Mouse (Mus musculus): ENCODE results near the gene Sept10. TPM values are rescaled to one million over a fixed set of nuclear protein-coding genes. Genes with fewer than 3 reads are reported as not detected.

The Sept10 gene
- polyA plus RNA-seq, 1 experiment from 2014 or later: 29.3 TPM

DNA sequence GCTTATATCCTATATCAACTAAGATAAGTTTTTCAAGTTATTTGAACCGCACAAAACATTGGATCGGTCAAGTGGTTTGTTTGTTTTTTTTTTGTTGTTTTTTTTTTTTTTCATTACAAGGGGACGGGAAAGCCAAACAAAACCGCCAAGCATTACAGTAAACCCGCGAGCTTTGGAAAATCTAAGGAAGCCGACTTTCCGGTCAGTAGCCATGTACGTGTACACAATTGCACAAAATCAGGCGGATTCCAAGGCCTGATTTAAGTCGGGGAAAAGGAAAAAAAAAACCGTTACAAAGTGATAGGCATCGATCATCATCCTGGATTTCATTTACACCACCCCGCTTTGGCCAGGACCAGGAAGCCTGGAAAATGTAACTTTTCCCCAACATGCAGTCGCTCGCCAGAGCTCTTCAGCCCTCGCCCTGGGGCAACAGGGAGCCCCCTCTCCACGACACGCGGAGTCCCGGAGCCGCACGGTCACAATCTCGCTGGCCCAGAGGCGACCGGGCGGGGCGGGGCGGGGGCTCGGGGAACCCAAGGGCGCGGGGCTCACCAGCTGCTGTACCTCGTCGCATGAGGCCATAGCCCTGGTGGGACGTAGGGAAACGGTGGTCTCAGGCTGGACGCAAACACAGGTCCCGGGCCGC, 699 bp downstream of the Sept10 start:
- Histone ChIP-seq H3K4me3 (ENCODE audit: low read depth, low read length) (peak overlapping the region; percentile 76), H3K9ac (ENCODE audit: low read length) (peak overlapping the region; percentile 87), H3K27ac (ENCODE audit: low read depth, low read length) (peak overlapping the region; percentile 98), H3K9me3 (ENCODE audit: control insufficient read depth, low read length) (no peaks in the 10 kb centered on the region), H3K4me2 (peak overlapping the region; percentile 99), H3K4me1 (ENCODE audit: control insufficient read depth, insufficient read depth, low read length) (peaks cover 15% of the 10 kb centered on the region), H3K36me3 (ENCODE audit: control insufficient read depth, insufficient read depth, low read length) (no peaks in the 10 kb centered on the region), H3K27me3 (ENCODE audit: control insufficient read depth, insufficient read depth, low read length) (no peaks in the 10 kb centered on the region)
- 2% methylated on average over 39 of the region's 39 CpGs for WGBS
- ATAC-seq (ENCODE audit: low FRiP score): no peak
- DNase-seq (ENCODE audit: low spot score, missing footprints): no peak

DNA sequence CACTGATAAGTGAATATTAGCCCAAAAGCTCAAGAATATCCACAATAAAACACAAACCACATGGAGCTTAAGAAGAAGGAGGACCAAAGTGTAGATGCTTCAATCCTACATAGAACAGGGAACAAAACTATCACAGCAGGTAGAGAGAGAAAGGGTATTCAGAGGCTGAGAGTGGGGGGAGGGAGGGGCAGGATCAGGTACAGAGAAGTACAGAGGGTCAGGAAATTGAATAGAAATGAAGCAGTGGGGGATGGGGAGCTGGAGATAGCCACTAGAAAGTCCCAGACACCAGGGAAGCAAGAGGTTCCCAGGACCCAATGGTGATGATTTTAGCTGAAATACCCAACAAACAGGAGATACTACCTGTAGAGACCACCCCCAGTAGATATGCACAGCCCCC, 21.6 kb downstream of the Sept10 start:
- Histone ChIP-seq H3K36me3 (ENCODE audit: control insufficient read depth, insufficient read depth, low read length) (no peaks in the 10 kb centered on the region), H3K4me2 (no peak overlapping the region), H3K9me3 (ENCODE audit: control insufficient read depth, low read length) (no peaks in the 10 kb centered on the region), H3K4me3 (ENCODE audit: low read depth, low read length) (no peak overlapping the region), H3K9ac (ENCODE audit: low read length) (no peak overlapping the region), H3K4me1 (ENCODE audit: control insufficient read depth, insufficient read depth, low read length) (no peaks in the 10 kb centered on the region), H3K27me3 (ENCODE audit: control insufficient read depth, insufficient read depth, low read length) (no peaks in the 10 kb centered on the region), H3K27ac (ENCODE audit: low read depth, low read length) (no peak overlapping the region)
- DNase-seq (ENCODE audit: low spot score, missing footprints): no peak
- no peak for ATAC-seq (ENCODE audit: low FRiP score)

DNA sequence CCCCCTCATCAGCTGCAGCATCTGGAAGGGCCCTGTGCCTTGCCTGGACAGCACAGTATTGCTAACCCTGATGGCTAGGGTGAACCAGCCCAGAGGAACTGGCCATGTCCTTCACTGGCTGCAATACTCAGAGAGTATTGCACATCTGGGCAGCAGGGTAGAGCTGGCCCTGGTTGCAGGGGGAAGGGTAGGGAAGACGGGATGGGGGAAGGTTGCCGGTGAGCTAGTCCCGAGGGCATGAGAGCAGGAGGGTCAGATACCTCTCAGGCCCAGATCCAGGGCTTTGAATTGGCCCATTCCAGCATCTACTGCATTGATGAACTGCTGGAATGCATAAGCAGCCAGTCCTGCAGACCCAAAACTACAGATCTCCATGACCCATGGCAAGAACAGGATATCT, 24.9 kb downstream of the Sept10 start:
- ATAC-seq (ENCODE audit: low FRiP score) (no peak), DNase-seq (ENCODE audit: low spot score, missing footprints) (no peak)
- Histone ChIP-seq H3K4me3 (ENCODE audit: low read depth, low read length) (no peak overlapping the region), H3K27ac (ENCODE audit: low read depth, low read length) (no peak overlapping the region), H3K4me1 (ENCODE audit: control insufficient read depth, insufficient read depth, low read length) (no peaks in the 10 kb centered on the region), H3K4me2 (no peak overlapping the region), H3K9ac (ENCODE audit: low read length) (no peak overlapping the region), H3K36me3 (ENCODE audit: control insufficient read depth, insufficient read depth, low read length) (no peaks in the 10 kb centered on the region), H3K9me3 (ENCODE audit: control insufficient read depth, low read length) (no peaks in the 10 kb centered on the region), H3K27me3 (ENCODE audit: control insufficient read depth, insufficient read depth, low read length) (no peaks in the 10 kb centered on the region)
- 98% methylated on average over 3 of the region's 3 CpGs for WGBS

DNA sequence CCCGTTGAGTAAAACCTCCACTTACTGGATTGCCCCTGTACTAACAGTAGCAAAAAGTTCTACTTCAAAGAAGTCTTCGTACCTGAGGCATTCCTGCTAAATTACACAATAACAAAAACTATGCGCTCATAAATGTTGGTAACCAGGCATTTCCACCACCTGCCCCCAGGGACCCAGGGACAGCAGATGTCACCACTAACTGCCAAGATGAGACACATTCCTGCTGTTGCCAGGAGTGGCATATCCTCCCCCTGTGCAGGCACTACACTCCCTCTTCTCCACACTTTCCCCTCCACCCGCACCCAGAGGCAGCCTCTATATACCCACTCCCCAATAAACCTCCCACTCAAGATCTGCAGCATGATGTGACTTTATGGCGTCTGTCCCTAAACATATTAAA, 26.8 kb downstream of the Sept10 start:
- no peak overlapping the region for H3K4me2 ChIP-seq
- 84% methylated on average over 5 of the region's 5 CpGs for WGBS
- no peak for DNase-seq (ENCODE audit: low spot score, missing footprints)
- no peaks in the 10 kb centered on the region for H3K27me3 ChIP-seq (ENCODE audit: control insufficient read depth, insufficient read depth, low read length)
- no peaks in the 10 kb centered on the region for H3K9me3 ChIP-seq (ENCODE audit: control insufficient read depth, low read length)
- no peak overlapping the region for H3K4me3 ChIP-seq (ENCODE audit: low read depth, low read length)
- H3K36me3 ChIP-seq (ENCODE audit: control insufficient read depth, insufficient read depth, low read length): no peaks in the 10 kb centered on the region
- no peak overlapping the region for H3K27ac ChIP-seq (ENCODE audit: low read depth, low read length)
- no peaks in the 10 kb centered on the region for H3K4me1 ChIP-seq (ENCODE audit: control insufficient read depth, insufficient read depth, low read length)
- ATAC-seq (ENCODE audit: low FRiP score): no peak
- H3K9ac ChIP-seq (ENCODE audit: low read length): no peak overlapping the region

DNA sequence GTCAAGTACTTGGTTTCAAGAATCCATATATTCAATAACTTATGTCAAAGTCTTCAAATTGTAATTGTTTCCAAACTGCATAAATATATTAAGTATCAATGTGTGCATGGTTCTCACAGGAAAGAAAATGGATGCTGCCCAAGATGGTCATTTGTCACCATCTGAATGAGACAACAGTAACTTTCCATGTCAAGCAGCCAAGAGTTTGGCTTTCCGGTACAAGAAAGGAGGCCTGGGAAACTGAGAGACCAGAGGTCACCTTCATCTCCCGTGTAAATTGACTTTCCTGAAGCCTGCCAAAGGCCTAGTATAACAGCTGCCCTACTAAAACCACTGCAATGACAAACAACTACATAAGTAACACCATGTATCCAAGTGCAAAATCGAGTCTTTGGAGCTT, 39.3 kb downstream of the Sept10 start:
- WGBS: 83% methylated on average over 3 of the region's 3 CpGs

DNA sequence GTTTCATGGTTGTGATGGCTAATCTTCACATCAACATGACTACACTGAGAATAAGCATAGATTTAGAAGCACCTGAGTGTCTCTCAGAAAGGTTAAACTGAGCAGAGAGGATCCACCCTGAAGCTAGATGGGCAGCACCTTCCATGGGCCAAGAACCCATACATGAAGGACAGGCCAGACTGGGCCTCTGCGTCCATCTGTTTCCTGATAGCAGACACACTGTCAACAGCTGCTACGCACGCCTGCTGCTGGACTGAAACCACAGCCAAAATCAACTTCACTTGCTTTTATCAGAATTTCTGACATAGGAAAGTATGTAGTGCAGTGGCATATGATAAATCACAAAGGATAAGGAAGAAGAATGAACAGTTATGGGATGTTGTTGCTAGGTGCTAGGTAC, 42.0 kb downstream of the Sept10 start:
- no peak overlapping the region for H3K4me2 ChIP-seq
- DNase-seq (ENCODE audit: low spot score, missing footprints): no peak
- H3K36me3 ChIP-seq (ENCODE audit: control insufficient read depth, insufficient read depth, low read length): no peaks in the 10 kb centered on the region; the same call in 1 of the 2 replicates
- H3K9me3 ChIP-seq (ENCODE audit: control insufficient read depth, low read length): no peaks in the 10 kb centered on the region
- no peaks in the 10 kb centered on the region for H3K27me3 ChIP-seq (ENCODE audit: control insufficient read depth, insufficient read depth, low read length)
- no peak overlapping the region for H3K9ac ChIP-seq (ENCODE audit: low read length)
- WGBS: 95% methylated on average over 3 of the region's 3 CpGs
- no peak overlapping the region for H3K27ac ChIP-seq (ENCODE audit: low read depth, low read length)
- H3K4me1 ChIP-seq (ENCODE audit: control insufficient read depth, insufficient read depth, low read length): no peaks in the 10 kb centered on the region
- no peak for ATAC-seq (ENCODE audit: low FRiP score)
- no peak overlapping the region for H3K4me3 ChIP-seq (ENCODE audit: low read depth, low read length)

More for the DNA sequence above, 39.3 kb downstream of the Sept10 start:
- no peak for ATAC-seq (ENCODE audit: low FRiP score)
- Histone ChIP-seq H3K27ac (ENCODE audit: low read depth, low read length) (no peak overlapping the region), H3K36me3 (ENCODE audit: control insufficient read depth, insufficient read depth, low read length) (0 out of 2 replicates have a peak, but pooled peaks cover 2% of the 10 kb centered on the region), H3K4me2 (no peak overlapping the region), H3K4me1 (ENCODE audit: control insufficient read depth, insufficient read depth, low read length) (no peaks in the 10 kb centered on the region), H3K9ac (ENCODE audit: low read length) (no peak overlapping the region), H3K4me3 (ENCODE audit: low read depth, low read length) (no peak overlapping the region), H3K27me3 (ENCODE audit: control insufficient read depth, insufficient read depth, low read length) (no peaks in the 10 kb centered on the region), H3K9me3 (ENCODE audit: control insufficient read depth, low read length) (no peaks in the 10 kb centered on the region)
- no peak for DNase-seq (ENCODE audit: low spot score, missing footprints)

DNA sequence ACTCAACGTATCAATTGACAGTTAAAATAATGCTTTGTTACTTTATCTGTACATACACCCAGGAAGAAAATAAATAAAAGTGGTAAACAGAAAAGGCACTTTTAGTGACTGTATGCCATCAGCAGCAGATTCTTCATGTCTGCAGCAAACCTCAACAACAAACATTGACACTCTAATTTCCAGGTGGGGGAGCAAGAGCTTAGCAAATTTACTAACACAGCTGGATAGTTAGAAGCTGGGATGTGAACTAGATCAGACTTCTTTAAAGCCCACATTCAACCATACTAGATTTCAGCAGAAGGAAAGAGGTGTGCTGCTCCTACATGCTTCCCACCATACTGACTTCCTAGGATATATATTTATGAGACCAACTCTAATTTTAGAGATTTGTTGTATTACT, 49.1 kb downstream of the Sept10 start:
- H3K4me1 ChIP-seq (ENCODE audit: control insufficient read depth, insufficient read depth, low read length): no peaks in the 10 kb centered on the region
- DNase-seq (ENCODE audit: low spot score, missing footprints) (no peak), ATAC-seq (ENCODE audit: low FRiP score) (no peak)
- no peak overlapping the region for H3K27ac ChIP-seq (ENCODE audit: low read depth, low read length)
- no peaks in the 10 kb centered on the region for H3K27me3 ChIP-seq (ENCODE audit: control insufficient read depth, insufficient read depth, low read length)
- H3K9me3 ChIP-seq (ENCODE audit: control insufficient read depth, low read length): no peaks in the 10 kb centered on the region
- H3K4me2 ChIP-seq: no peak overlapping the region
- H3K36me3 ChIP-seq (ENCODE audit: control insufficient read depth, insufficient read depth, low read length): no peaks in the 10 kb centered on the region; the same call in 1 of the 2 replicates
- no peak overlapping the region for H3K9ac ChIP-seq (ENCODE audit: low read length)
- no peak overlapping the region for H3K4me3 ChIP-seq (ENCODE audit: low read depth, low read length)
- 98% methylated on average over 1 of the region's 1 CpGs for WGBS

DNA sequence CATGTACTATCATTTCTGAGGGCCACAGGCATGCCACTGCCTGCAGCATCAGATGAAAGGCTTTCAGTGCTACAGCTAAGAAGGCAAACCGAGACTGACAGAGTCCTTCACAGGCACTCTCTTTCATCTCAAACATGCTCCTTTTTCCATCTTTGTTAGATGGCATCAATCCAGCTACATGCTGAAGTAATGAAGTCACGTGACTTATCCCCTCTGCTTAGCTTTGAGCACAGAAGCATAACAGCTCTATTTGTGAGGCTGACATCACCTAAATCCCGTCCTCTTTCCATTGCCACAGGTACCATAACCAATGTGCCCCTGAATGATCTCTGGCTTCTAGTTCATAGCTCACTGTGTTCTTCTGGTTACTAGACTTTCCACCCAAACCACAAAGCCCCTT, 50.6 kb downstream of the Sept10 start:
- H3K27me3 ChIP-seq (ENCODE audit: control insufficient read depth, insufficient read depth, low read length): no peaks in the 10 kb centered on the region
- DNase-seq (ENCODE audit: low spot score, missing footprints) (no peak), ATAC-seq (ENCODE audit: low FRiP score) (no peak)
- no peak overlapping the region for H3K4me3 ChIP-seq (ENCODE audit: low read depth, low read length)
- no peaks in the 10 kb centered on the region for H3K4me1 ChIP-seq (ENCODE audit: control insufficient read depth, insufficient read depth, low read length)
- WGBS: 77% methylated on average over 3 of the region's 3 CpGs
- no peak overlapping the region for H3K4me2 ChIP-seq
- H3K9me3 ChIP-seq (ENCODE audit: control insufficient read depth, low read length): no peaks in the 10 kb centered on the region
- H3K9ac ChIP-seq (ENCODE audit: low read length): no peak overlapping the region
- no peak overlapping the region for H3K27ac ChIP-seq (ENCODE audit: low read depth, low read length)
- no peaks in the 10 kb centered on the region; the same call in 1 of the 2 replicates for H3K36me3 ChIP-seq (ENCODE audit: control insufficient read depth, insufficient read depth, low read length)

DNA sequence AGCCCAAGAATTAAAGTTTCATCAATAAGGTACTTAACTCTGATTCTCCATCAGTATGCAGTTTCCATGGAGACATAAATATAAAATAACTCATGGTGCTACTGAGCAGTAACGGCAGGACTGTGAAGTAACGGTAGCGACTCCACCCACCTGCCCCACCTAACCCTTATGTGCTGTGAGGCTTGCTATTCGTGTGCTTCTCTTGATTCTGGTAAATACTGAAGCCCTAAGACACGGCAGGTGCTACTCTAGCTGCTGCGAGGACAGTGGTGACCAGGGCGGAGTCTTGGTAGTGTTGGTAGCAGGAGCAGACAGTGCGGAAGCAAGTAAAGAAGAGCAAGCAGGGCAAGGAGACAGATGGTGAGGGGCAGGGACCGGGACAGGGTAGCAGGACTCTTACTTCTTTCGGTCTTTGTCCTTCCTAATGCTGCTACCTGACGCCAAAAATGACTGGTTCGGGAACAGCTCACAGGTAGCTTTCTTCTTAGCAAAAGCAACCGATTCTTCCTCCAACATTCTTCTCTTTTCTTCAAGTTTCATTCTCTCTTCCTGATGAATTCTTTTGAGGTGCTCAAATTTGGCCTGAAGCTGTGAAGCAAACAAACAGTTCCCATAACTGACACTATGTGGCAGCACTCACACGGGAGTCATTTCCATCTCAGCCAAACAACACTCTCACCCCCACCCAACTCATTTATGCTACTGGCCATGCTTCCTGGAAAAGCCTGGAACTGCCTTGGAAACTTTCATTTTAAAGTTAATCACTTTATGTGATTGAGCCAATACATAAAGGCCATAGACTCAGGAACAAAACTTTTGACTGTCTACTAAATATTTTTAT, 55.3 kb downstream of the Sept10 start:
- Histone ChIP-seq H3K4me3 (ENCODE audit: low read depth, low read length) (no peak overlapping the region), H3K9ac (ENCODE audit: low read length) (no peak overlapping the region), H3K9me3 (ENCODE audit: control insufficient read depth, low read length) (no peaks in the 10 kb centered on the region), H3K4me1 (ENCODE audit: control insufficient read depth, insufficient read depth, low read length) (no peaks in the 10 kb centered on the region), H3K36me3 (ENCODE audit: control insufficient read depth, insufficient read depth, low read length) (no peaks in the 10 kb centered on the region), H3K4me2 (no peak overlapping the region), H3K27me3 (ENCODE audit: control insufficient read depth, insufficient read depth, low read length) (no peaks in the 10 kb centered on the region), H3K27ac (ENCODE audit: low read depth, low read length) (no peak overlapping the region)
- WGBS: 79% methylated on average over 14 of the region's 14 CpGs
- ATAC-seq (ENCODE audit: low FRiP score) (no peak), DNase-seq (ENCODE audit: low spot score, missing footprints) (peak; percentile 85)

Measured in midbrain, embryonic 11.5 days (tissue).